Comparison of ENCODE assay signal across 9 mouse cellular contexts in genomic region chr2:60082984-60083636, GRCm38 (mm10).
A peak's percentile ranks its signal among the peaks of the same experiment; 100 is the strongest.
DNase-seq lines count a peak whose midpoint lies in the region; ATAC-seq lines count a peak whose summit lies in the region.
"Had no signal": no experiment of that assay in that cellular context is flagged by ENCODE, and none has a peak within 500 bp of the region (broad histone marks: within the 10 kb centered on the region; RNA-seq: fewer than 3 reads in every experiment).

No protein-coding gene starts in this region.

- H3K4me2 ChIP-seq in limb, embryonic 12.5 days, result no peak overlapping the region

- ATAC-seq in limb, embryonic 12.5 days (ENCODE audit: insufficient number of reproducible peaks, insufficient read depth, low FRiP score, low TSS enrichment, low read depth), result no peak
- no peak for ATAC-seq in monocyte, adult 5-6 weeks (replicated peaks; ENCODE audit: insufficient number of reproducible peaks, low FRiP score, low TSS enrichment, poor library complexity, severe bottlenecking)

- H3K36me3 ChIP-seq in limb, embryonic 12.5 days, result no peaks in the 10 kb centered on the region
- H3K36me3 ChIP-seq in limb, embryonic 10.5 days, result no peaks in the 10 kb centered on the region; the same call in 1 of the 2 replicates

- intact Hi-C loops in left cerebral cortex, postnatal 25 days (cut with DNase I), result no loop called here

- WGBS in limb, embryonic 12.5 days, result 45% methylated on average over 7 of the region's 7 CpGs
- 63% methylated on average over 7 of the region's 7 CpGs for WGBS in limb, embryonic 10.5 days

- H3K27ac ChIP-seq in limb, embryonic 12.5 days, result 0 out of 2 replicates have a peak overlapping the region, but pooled peaks have one; percentile 7
- no peak overlapping the region for H3K27ac ChIP-seq in limb, embryonic 10.5 days

- H3K4me1 ChIP-seq in limb, embryonic 12.5 days (replicated peaks), result peaks cover 26% of the 10 kb centered on the region
- H3K4me1 ChIP-seq in limb, embryonic 10.5 days, result peaks cover 49% of the 10 kb centered on the region

- H3K27me3 ChIP-seq in limb, embryonic 12.5 days, result no peaks in the 10 kb centered on the region
- no peaks in the 10 kb centered on the region for H3K27me3 ChIP-seq in limb, embryonic 10.5 days (ENCODE audit: low read depth, poor library complexity, severe bottlenecking)
- H3K27me3 ChIP-seq: megakaryocyte, embryonic 14.5 days had no signal

- H3K4me3 ChIP-seq in limb, embryonic 12.5 days (replicated peaks), result no peak overlapping the region
- H3K4me3 ChIP-seq in limb, embryonic 10.5 days, result no peak overlapping the region
- H3K4me3 ChIP-seq: megakaryocyte, embryonic 14.5 days had no signal

- H3K9me3 ChIP-seq in limb, embryonic 12.5 days, result no peaks in the 10 kb centered on the region
- no peaks in the 10 kb centered on the region for H3K9me3 ChIP-seq in limb, embryonic 10.5 days (replicated peaks)
- H3K9me3 ChIP-seq: megakaryocyte, embryonic 14.5 days had no signal

- H3K9ac ChIP-seq in limb, embryonic 12.5 days (replicated peaks), result no peak overlapping the region

- DNase-seq in adrenal gland, postnatal 10 days, result peak; percentile 26
- no peak for DNase-seq in adrenal gland, postnatal 4 days (ENCODE audit: low spot score in 2 of 2)
- DNase-seq in limb, embryonic 10.5 days (ENCODE audit: low spot score), result no peak
- peak; percentile 26 for DNase-seq in frontal cortex, postnatal 36 days (ENCODE audit: low spot score in 2 of 2)
- peak; percentile 28 to 39 for DNase-seq in left cerebral cortex, postnatal 25 days (ENCODE audit: low spot score in 2 of 2)
- DNase-seq in urinary bladder, adult 18-20 months (ENCODE audit: low spot score in 2 of 2), result no peak

Comparison
In these comparisons a context has a peak if more than half of its experiments do, and no peak if none do; other contexts are left out.
1. DNase-seq: peak in adrenal gland, postnatal 10 days (single experiment), frontal cortex, postnatal 36 days (2 of 2) and left cerebral cortex, postnatal 25 days (2 of 2); none in adrenal gland, postnatal 4 days (0 of 2), limb, embryonic 10.5 days (single experiment) and urinary bladder, adult 18-20 months (0 of 2).